Mouse (Mus musculus) small intestine, adult 2 months (tissue): ENCODE measurements around the gene Rassf8.

ENCODE experiments used
- CTCF ChIP-seq: fragments of 200-500 bp; IDR thresholded peaks from 2 replicates; pipeline ENCODE4 v1.5.1; 2012; ENCODE audit warnings: low read depth, mild to moderate bottlenecking, control low read depth, inconsistent platforms, low read length, moderate library complexity, mixed read lengths; ENCODE audit not compliant: insufficient replicate concordance, insufficient read length; ENCODE audit errors: extremely low read depth
- POLR2A ChIP-seq: fragments of 200-500 bp; IDR thresholded peaks from 2 replicates; pipeline ENCODE4 v1.6.1; 2012; ENCODE audit warnings: low read depth, mild to moderate bottlenecking, control low read depth, inconsistent platforms, low read length, moderate library complexity

GRCm38 (mm10) chr6:145865289-145865885, 118.8 kb downstream of the Rassf8 start, which contains the start of gene Bhlhe41:
- TF ChIP-seq CTCF: no peak
- TF ChIP-seq POLR2A: no peak
